Mouse (Mus musculus) CH12.LX (cell line): Measurements from ENCODE around the gene Nfic. TPM values are rescaled to one million over a fixed set of nuclear protein-coding genes. Genes with fewer than 3 reads are reported as not detected.

Experiments used
- DNase-seq: peaks from one replicate; pipeline ENCODE4 v3.0.0-alpha.2; 2013; ENCODE audit errors: extremely low read depth
- H3K27ac ChIP-seq: 2 replicates; pipeline ENCODE4 v1.5.1; 2012; ENCODE audit warnings: low read depth, mild to moderate bottlenecking, control low read depth, moderate library complexity; ENCODE audit not compliant: insufficient read depth
- H3K27me3 ChIP-seq: replicated peaks from 2 replicates; pipeline ENCODE3; 2012; ENCODE audit warnings: inconsistent platforms
- H3K36me3 ChIP-seq, 2 experiments: replicated peaks in 1 of 2; 2 replicates each; pipeline versions ENCODE3 to v1.6.1; 2012; ENCODE audit warnings: inconsistent platforms in 1 of 2, low read length in 1 of 2, mild to moderate bottlenecking in 1 of 2, mixed read lengths in 1 of 2, moderate library complexity in 1 of 2; ENCODE audit not compliant: control insufficient read depth in 1 of 2, insufficient read depth in 1 of 2
- H3K4me1 ChIP-seq, 2 experiments: 2 replicates each; pipeline ENCODE4 v1.6.1; 2012; ENCODE audit warnings: inconsistent platforms in 1 of 2, moderate library complexity in 1 of 2; ENCODE audit not compliant: insufficient read depth in 2 of 2, control insufficient read depth in 1 of 2
- H3K4me2 ChIP-seq: 2 replicates; pipeline ENCODE4 v1.6.1; 2012; ENCODE audit warnings: low read depth, mild to moderate bottlenecking, control low read depth; ENCODE audit not compliant: poor library complexity, insufficient read depth, severe bottlenecking
- H3K4me3 ChIP-seq, 3 experiments: fragments of 150-350 bp in 1 of 3; sonication (generic) in 1 of 3; replicated peaks in 1 of 3; 2 replicates each; pipeline versions ENCODE3 to v1.5.1; 2011 to 2012; ENCODE audit warnings: low read depth in 2 of 3, low read length in 2 of 3, mild to moderate bottlenecking in 2 of 3, moderate library complexity in 2 of 3, control low read depth in 1 of 3, improper control_type of control experiment in 1 of 3, inconsistent platforms in 1 of 3, mixed read lengths in 1 of 3; ENCODE audit not compliant: poor library complexity in 1 of 3
- H3K79me2 ChIP-seq: replicated peaks from 2 replicates; pipeline ENCODE4 v1.6.1; 2012; ENCODE audit warnings: mild to moderate bottlenecking, moderate library complexity; ENCODE audit not compliant: control insufficient read depth, poor library complexity, insufficient read depth, severe bottlenecking; ENCODE audit errors: extremely low read depth
- H3K9ac ChIP-seq: 2 replicates; pipeline ENCODE4 v1.6.1; 2012; ENCODE audit warnings: low read depth, mild to moderate bottlenecking, control low read depth, moderate library complexity; ENCODE audit not compliant: insufficient read depth
- H3K9me3 ChIP-seq: replicated peaks from 2 replicates; pipeline ENCODE3; 2012; ENCODE audit warnings: low read length, inconsistent platforms, mixed read lengths
- BHLHE40 ChIP-seq: IDR thresholded peaks from 2 replicates; pipeline ENCODE4 v1.6.1; 2011; ENCODE audit warnings: mild to moderate bottlenecking, low read depth, low read length, improper control_type of control experiment
- ELF1 ChIP-seq: IDR thresholded peaks from 2 replicates; pipeline ENCODE4 v1.6.1; 2014; ENCODE audit warnings: low read depth, mild to moderate bottlenecking, inconsistent platforms, low read length, improper control_type of control experiment
- ETS1 ChIP-seq: conservative IDR thresholded peaks from 2 replicates; pipeline ENCODE4 v1.6.1; 2012; ENCODE audit warnings: low read depth, mild to moderate bottlenecking, inconsistent platforms, low read length, improper control_type of control experiment, moderate library complexity
- IRF4 ChIP-seq: IDR thresholded peaks from 2 replicates; pipeline ENCODE4 v1.6.1; 2014; ENCODE audit warnings: low read depth, mild to moderate bottlenecking, inconsistent platforms, low read length, improper control_type of control experiment
- JUN ChIP-seq: IDR thresholded peaks from 2 replicates; pipeline ENCODE4 v1.6.1; 2011; ENCODE audit warnings: low read depth, mild to moderate bottlenecking, low read length, improper control_type of control experiment, moderate library complexity; ENCODE audit not compliant: insufficient read depth
- KAT2A ChIP-seq: IDR thresholded peaks from 2 replicates; pipeline ENCODE4 v1.6.1; 2012; ENCODE audit warnings: low read length, improper control_type of control experiment, inconsistent platforms; ENCODE audit not compliant: insufficient replicate concordance
- MEF2A ChIP-seq: IDR thresholded peaks from 2 replicates; pipeline ENCODE4 v1.6.1; 2014; ENCODE audit warnings: low read depth, mild to moderate bottlenecking, inconsistent platforms, low read length, improper control_type of control experiment, borderline replicate concordance
- MXI1 ChIP-seq: IDR thresholded peaks from 2 replicates; pipeline ENCODE4 v1.6.1; 2011; ENCODE audit warnings: mild to moderate bottlenecking, low read depth, low read length, improper control_type of control experiment
- RAD21 ChIP-seq: IDR thresholded peaks from 2 replicates; pipeline ENCODE4 v1.6.1; 2011; ENCODE audit warnings: low read depth, mild to moderate bottlenecking, low read length, improper control_type of control experiment, moderate library complexity
- RCOR1 ChIP-seq: conservative IDR thresholded peaks from 2 replicates; pipeline ENCODE4 v1.6.1; 2012; ENCODE audit warnings: low read depth, mild to moderate bottlenecking, inconsistent platforms, low read length, improper control_type of control experiment
- TCF12 ChIP-seq: IDR thresholded peaks from 2 replicates; pipeline ENCODE4 v1.6.1; 2014; ENCODE audit warnings: low read depth, mild to moderate bottlenecking, inconsistent platforms, low read length, improper control_type of control experiment
- UBTF ChIP-seq: IDR thresholded peaks from 2 replicates; pipeline ENCODE4 v1.6.1; 2012; ENCODE audit warnings: low read depth, mild to moderate bottlenecking, inconsistent platforms, low read length, improper control_type of control experiment, moderate library complexity
- USF2 ChIP-seq: conservative IDR thresholded peaks from 2 replicates; pipeline ENCODE4 v1.6.1; 2011; ENCODE audit warnings: low read depth, low read length, improper control_type of control experiment
- dilution Hi-C: fragments of 300-500 bp; cut with MboI; formaldehyde crosslinking; loops from 2 replicates; pipeline ENCODE4 v1.14.3; 2020; ENCODE audit warnings: low sequenced_read_pairs; ENCODE audit not compliant: extremely low pct_unique_long_range_greater_than_20kb, extremely low pct_ligation_motif_present
- in situ Hi-C: fragments of 300-500 bp; cut with MboI; formaldehyde crosslinking; loops from 3 replicates; pipeline ENCODE4 v1.14.3; 2019; ENCODE audit warnings: low sequenced_read_pairs, low pct_ligation_motif_present, low pct_unique_long_range_greater_than_20kb, mixed read lengths
- polyA plus RNA-seq: library from polyadenylated mRNA; unstranded; fragments of >175 nt; gene quantifications from 2 replicates; pipeline ENCODE4 v1.2.1, GENCODE M21; 2012; ENCODE audit warnings: low read depth; ENCODE audit not compliant: insufficient read length
- total RNA-seq, 2 experiments: library from RNA; depleted of rRNA; stranded (reverse); fragments of 300-350 nt in 1 of 2; fragments of >200 nt in 1 of 2; gene quantifications; 2 replicates each; pipeline ENCODE4 v1.2.3; 2012 to 2014

The Nfic gene
- total and polyA plus RNA-seq, 3 experiments, result 0.07 to 4.7 (median 4.0) TPM

DNA sequence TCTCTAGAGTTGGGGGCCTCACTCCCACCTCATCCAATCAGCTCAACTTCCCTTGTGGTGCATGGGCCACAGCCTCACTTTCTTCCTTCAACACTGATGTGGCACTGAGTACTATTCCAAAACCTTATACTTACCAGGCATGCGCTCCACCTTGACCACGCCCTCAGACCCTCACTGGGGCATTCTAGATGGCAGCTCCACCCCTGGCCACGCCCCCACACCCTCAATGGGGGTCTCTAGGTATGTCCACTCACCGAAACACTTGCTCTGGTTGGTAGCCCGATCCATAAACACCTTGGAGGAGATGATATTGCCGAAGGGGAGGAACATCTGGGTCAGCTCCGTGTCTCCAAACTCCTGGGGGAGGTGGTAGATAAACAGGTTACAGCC is 7.0 kb upstream of the Nfic start:
- Histone ChIP-seq H3K36me3 (no peaks in the 10 kb centered on the region), H3K4me1 (peaks cover 4 to 18% of the 10 kb centered on the region in 2 experiments; a peak in 3 of 4 replicates), H3K4me2 (no peak overlapping the region), H3K9ac (no peak overlapping the region), H3K79me2 (no peaks in the 10 kb centered on the region), H3K9me3 (peaks cover 1% of the 10 kb centered on the region), H3K27me3 (peaks cover 94% of the 10 kb centered on the region), H3K27ac (no peak overlapping the region), H3K4me3 (no peak overlapping the region)
- no peak for TF ChIP-seq JUN
- TF ChIP-seq IRF4, result no peak
- TF ChIP-seq TCF12, result no peak
- no peak for TF ChIP-seq KAT2A
- no peak for TF ChIP-seq MEF2A
- TF ChIP-seq MXI1, result no peak
- dilution Hi-C loops (no loop called here), in situ Hi-C loops (no loop called here)
- DNase-seq, result no peak

DNA sequence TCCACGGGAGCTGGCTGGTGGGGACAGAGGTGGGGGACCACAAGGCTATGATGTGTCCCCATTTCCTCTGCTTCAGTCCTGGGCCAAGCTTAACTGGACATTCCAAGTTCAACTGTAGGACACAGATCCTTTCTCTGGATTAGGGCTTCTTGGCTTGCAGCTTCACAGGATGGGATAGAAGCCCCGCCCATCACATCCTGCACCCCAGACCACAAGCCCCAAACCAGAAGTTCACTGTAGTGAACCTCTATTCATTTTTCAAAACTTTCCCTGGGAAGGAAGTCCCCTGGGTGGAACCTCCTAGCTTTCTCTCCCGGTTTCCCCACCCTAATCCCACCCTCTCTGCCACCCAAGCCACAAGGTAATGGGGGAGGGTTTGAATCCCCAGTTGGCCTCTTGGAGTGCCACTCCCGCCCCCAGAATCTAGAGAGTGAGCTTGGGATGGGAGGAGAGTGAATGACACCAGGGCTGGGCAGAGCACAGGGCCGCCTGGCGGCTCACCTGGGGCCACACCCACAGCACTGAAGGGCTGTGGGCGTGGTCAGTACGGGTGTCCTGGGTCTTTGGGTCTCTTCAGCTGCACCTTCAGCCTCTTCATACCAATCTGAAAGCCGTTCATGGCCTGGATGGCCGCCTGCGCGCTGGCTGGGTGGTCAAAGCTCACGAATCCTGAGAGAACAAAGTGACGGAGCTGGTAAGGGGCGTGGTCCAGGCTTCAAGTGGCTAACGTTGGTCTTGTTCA is 6.4 kb upstream of the Nfic start:
- TF ChIP-seq ETS1 (no peak), RCOR1 (no peak), RAD21 (no peak), USF2 (no peak), BHLHE40 (no peak), UBTF (no peak), ELF1 (no peak)
- Histone ChIP-seq H3K4me3 (no peak overlapping the region), H3K79me2 (no peaks in the 10 kb centered on the region), H3K27me3 (peaks cover 93% of the 10 kb centered on the region), H3K27ac (no peak overlapping the region), H3K9me3 (peaks cover 1% of the 10 kb centered on the region), H3K4me1 (peaks cover 4 to 18% of the 10 kb centered on the region in 2 experiments; a peak in 3 of 4 replicates), H3K9ac (no peak overlapping the region), H3K4me2 (peak overlapping the region; percentile 29), H3K36me3 (no peaks in the 10 kb centered on the region)
- in situ Hi-C loops, result no loop called here
- no peak for DNase-seq
- dilution Hi-C loops, result no loop called here
